Mouse (Mus musculus): ENCODE measurements around the gene Mup20. TPM values are rescaled to one million over a fixed set of nuclear protein-coding genes. Genes with fewer than 3 reads are reported as not detected.

Gene Mup20
- not detected for polyA plus RNA-seq (2017; shearing (Covaris generic))

GRCm38 (mm10) chr4:62054058-62054457 lies at the start of gene Mup20:
Gene Mup20, minus strand, starts transcription at chr4:62054158.

DNA sequence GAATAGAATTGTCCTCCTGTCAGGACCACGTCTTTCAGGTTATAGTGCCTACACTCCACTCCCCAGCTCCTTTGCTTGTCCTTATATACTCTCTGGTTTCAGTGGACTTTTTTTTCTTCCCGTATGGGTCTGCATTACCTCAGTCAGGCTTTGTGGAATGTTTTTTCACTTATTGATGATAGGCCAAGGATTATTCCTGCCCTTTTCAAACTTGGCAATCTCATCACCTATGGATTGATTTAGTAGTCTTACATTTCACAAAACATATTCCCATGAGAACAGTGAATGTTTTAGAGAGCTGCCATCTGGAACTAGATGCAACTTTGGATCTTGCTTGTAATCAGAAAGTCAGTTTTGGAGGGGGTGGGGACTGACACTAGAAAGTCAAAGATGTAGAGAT lies 33.3 kb upstream of the Mup20 start, which contains the start of gene Mup3:
Gene Mup3 (minus strand): TSS at position 102 of the 400 bp plus-strand sequence.

Other genes starting within 250 kb of the Mup20 start
- not detected for gene Mup5, start 218.9 kb downstream of the Mup20 start, polyA plus RNA-seq (2017; shearing (Covaris generic))
- not detected for gene Mup3, start 33.2 kb upstream of the Mup20 start, polyA plus RNA-seq (2017; shearing (Covaris generic))
- not detected for gene Mup21, start 96.7 kb upstream of the Mup20 start, polyA plus RNA-seq (2017; shearing (Covaris generic))
- 0.17 TPM for gene Zfp37, start 176.9 kb upstream of the Mup20 start, polyA plus RNA-seq (2017; shearing (Covaris generic))
- 20.9 TPM for gene Slc31a2, start 208.4 kb upstream of the Mup20 start, polyA plus RNA-seq (2017; shearing (Covaris generic))

Measured in inflammation-experienced regulatory T-cells, adult 16 weeks (primary cell).